Mouse (Mus musculus): ENCODE results near the gene Dhdds.

DNA sequence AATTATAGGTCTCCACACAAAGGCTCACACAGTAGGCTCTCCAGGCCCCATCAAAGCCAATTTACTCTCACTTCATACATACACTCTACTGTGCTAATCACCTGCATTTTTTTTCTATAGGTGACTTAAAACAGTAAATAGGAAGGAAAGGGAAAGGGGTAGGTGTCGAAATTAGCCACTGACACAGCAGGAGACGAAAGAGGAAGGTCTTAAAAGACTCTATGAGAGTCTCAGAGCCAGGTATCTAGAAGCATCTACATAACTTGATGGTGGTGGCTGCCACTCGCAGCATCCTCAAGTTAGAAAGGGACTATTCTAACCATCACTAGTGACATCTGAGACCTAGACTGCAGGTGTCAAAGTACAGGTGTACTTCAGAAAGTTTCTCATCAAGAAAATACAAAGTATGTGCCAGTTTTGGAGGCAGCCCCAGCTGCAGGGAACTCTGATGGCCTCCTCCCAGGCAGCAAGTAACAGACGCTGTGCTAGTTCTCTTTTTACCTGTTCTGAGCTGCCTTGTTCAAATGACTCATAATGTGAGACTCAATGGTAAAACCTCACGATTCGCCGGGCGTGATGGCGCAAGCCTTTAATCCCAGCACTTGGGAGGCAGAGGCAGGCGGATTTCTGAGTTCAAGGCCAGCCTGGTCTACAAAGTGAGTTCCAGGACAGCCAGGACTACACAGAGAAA, 22.6 kb downstream of the Dhdds start:
- no peak for TF ChIP-seq CTCF (IDR thresholded peaks at IDR 0.05; ENCODE audit: control insufficient read depth, insufficient read depth, insufficient read length)
- TF ChIP-seq MAX (IDR thresholded peaks at IDR 0.05): no peak
- TF ChIP-seq USF1 (IDR thresholded peaks at IDR 0.05; ENCODE audit: low read depth): no peak
- TF ChIP-seq MYOD1 (IDR thresholded peaks at IDR 0.05; ENCODE audit: control insufficient read depth, insufficient read length, low read depth): no peak
- no peak for TF ChIP-seq MYOG (IDR thresholded peaks at IDR 0.05; ENCODE audit: control insufficient read depth, extremely low read depth, insufficient read length)

Measured in C2C12 (cell line).